In the genomic region with DNA sequence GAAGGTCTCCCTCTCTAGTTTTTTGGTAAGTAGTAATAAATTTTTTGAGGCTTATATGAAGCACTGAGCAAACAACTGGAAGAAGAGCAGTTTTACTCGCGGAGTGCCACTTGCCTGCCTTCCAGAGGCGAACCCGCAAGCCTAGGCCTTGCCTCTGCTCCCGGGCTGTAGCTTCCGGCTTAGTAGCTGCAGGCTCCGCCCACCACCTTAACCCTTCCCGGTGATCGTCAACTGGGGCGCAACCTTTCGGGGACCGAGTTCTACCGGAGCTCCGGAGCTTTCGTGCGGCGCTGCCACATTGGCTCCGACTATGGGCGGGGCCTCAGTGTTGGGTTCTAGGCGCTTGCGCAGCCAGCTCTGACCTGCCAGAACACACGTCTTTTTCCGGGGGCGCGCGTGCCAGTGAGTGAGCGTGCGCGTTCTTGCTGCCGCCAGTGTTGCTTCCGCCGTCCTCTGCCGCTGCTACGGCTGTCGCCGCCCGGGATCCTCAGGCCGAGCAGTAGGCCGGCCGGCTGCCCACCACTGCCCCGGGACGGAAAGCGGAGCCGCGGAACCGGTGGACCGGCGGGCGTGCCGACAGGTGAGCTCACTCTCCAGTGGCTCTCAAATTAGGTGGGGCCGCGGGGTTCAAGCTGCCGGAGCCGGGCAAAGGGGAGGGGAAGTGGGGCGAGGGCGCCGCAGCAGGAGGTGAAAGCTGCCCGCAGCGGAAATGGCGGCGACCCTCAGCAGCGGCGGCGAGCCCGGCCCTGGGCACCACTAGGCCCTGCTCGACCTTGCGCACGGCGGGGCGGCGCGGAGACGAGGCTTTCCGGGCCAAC, we compare ENCODE assay signal across 8 mouse cellular contexts. TPM values are rescaled to one million over a fixed set of nuclear protein-coding genes. Genes with fewer than 3 reads are reported as not detected.
DNase-seq lines count a peak whose midpoint lies in the region; ATAC-seq and TF ChIP-seq lines count a peak whose summit lies in the region.

A gene (plus strand): TSS at position 368 of the 818 bp plus-strand sequence.

- H3K4me2 ChIP-seq in forebrain, embryonic 12.5 days, result peak within 1 kb of the TSS; percentile 64
- H3K4me2 ChIP-seq in heart, postnatal 0 days (ENCODE audit: low read depth, low read length), result peak within 1 kb of the TSS; percentile 79
- H3K4me2 ChIP-seq in liver, embryonic 16.5 days (ENCODE audit: low read depth, low read length), result peak within 1 kb of the TSS; percentile 85
- H3K4me2 ChIP-seq in neural tube, embryonic 13.5 days, result peak within 1 kb of the TSS; percentile 74

- peak within 1 kb of the TSS; percentile 99 for H3K27ac ChIP-seq in forebrain, embryonic 12.5 days
- peak within 1 kb of the TSS; percentile 99 for H3K27ac ChIP-seq in heart, postnatal 0 days (ENCODE audit: low read depth)
- H3K27ac ChIP-seq in liver, embryonic 16.5 days (ENCODE audit: low read length), result peak within 1 kb of the TSS; percentile 99
- H3K27ac ChIP-seq in neural tube, embryonic 13.5 days (replicated peaks), result peak within 1 kb of the TSS; percentile 98
- H3K27ac ChIP-seq in testis, adult 2 months (ENCODE audit: control insufficient read depth, insufficient read depth, low read depth, low read length), result peak within 1 kb of the TSS; percentile 62

- no peaks in the 10 kb centered on the region for H3K27me3 ChIP-seq in E14TG2a.4 (ENCODE audit: insufficient read depth, low read length)
- no peaks in the 10 kb centered on the region for H3K27me3 ChIP-seq in forebrain, embryonic 12.5 days
- no peaks in the 10 kb centered on the region for H3K27me3 ChIP-seq in heart, postnatal 0 days (ENCODE audit: control insufficient read depth, insufficient read depth, low read length)
- no peaks in the 10 kb centered on the region for H3K27me3 ChIP-seq in liver, embryonic 16.5 days (ENCODE audit: control insufficient read depth, insufficient read depth, low read depth, low read length)
- H3K27me3 ChIP-seq in neural tube, embryonic 13.5 days, result no peaks in the 10 kb centered on the region
- H3K27me3 ChIP-seq in testis, adult 2 months (ENCODE audit: control insufficient read depth, insufficient read depth, low read length), result no peaks in the 10 kb centered on the region

- DNase-seq in c-Kit-positive CD71-positive TER-119-positive erythroid progenitor cells, embryonic 14.5 days (ENCODE audit: low spot score), result peak; percentile 98
- DNase-seq in heart, postnatal 0 days (ENCODE audit: low spot score), result peak; percentile 98
- DNase-seq in kidney, postnatal 4 days, result peak; percentile 97 to 99

- peak within 1 kb of the TSS; percentile 95 for H3K4me3 ChIP-seq in E14TG2a.4 (replicated peaks; ENCODE audit: low read length)
- peak within 1 kb of the TSS; percentile 97 for H3K4me3 ChIP-seq in forebrain, embryonic 12.5 days (replicated peaks)
- H3K4me3 ChIP-seq in heart, postnatal 0 days (ENCODE audit: low read depth, low read length), result peak within 1 kb of the TSS; percentile 98
- H3K4me3 ChIP-seq in liver, embryonic 16.5 days (ENCODE audit: low read depth, low read length), result peak within 1 kb of the TSS; percentile 95
- peak within 1 kb of the TSS; percentile 97 for H3K4me3 ChIP-seq in neural tube, embryonic 13.5 days
- peak within 1 kb of the TSS; percentile 99 for H3K4me3 ChIP-seq in testis, adult 2 months (ENCODE audit: control insufficient read depth, low read depth, low read length)

- ATAC-seq in forebrain, embryonic 12.5 days (ENCODE audit: low FRiP score), result peak; percentile 97
- peak; percentile 97 for ATAC-seq in heart, postnatal 0 days (ENCODE audit: insufficient read depth, low read depth)
- peak; percentile 96 for ATAC-seq in liver, embryonic 16.5 days (ENCODE audit: low read depth)
- peak; percentile 97 for ATAC-seq in neural tube, embryonic 13.5 days (ENCODE audit: low read depth)

- no peaks in the 10 kb centered on the region for H3K9me3 ChIP-seq in E14TG2a.4 (ENCODE audit: low read length)
- H3K9me3 ChIP-seq in forebrain, embryonic 12.5 days, result no peaks in the 10 kb centered on the region
- H3K9me3 ChIP-seq in heart, postnatal 0 days (replicated peaks; ENCODE audit: control insufficient read depth, low read length), result no peaks in the 10 kb centered on the region
- H3K9me3 ChIP-seq in liver, embryonic 16.5 days (replicated peaks; ENCODE audit: control insufficient read depth, low read length), result no peaks in the 10 kb centered on the region
- H3K9me3 ChIP-seq in neural tube, embryonic 13.5 days, result no peaks in the 10 kb centered on the region

- WGBS in forebrain, embryonic 12.5 days, result under 1% methylated on average over 72 of the region's 74 CpGs
- under 1% methylated on average over 74 of the region's 74 CpGs for WGBS in heart, postnatal 0 days
- under 1% methylated on average over 69 of the region's 74 CpGs for WGBS in liver, embryonic 16.5 days (ENCODE audit: insufficient replicate concordance)
- under 1% methylated on average over 70 of the region's 74 CpGs for WGBS in neural tube, embryonic 13.5 days

- TF ChIP-seq EP300 in heart, postnatal 0 days (IDR thresholded peaks at IDR 0.05; ENCODE audit: low read depth), result no peak

- peaks cover 41% of the 10 kb centered on the region for H3K4me1 ChIP-seq in E14TG2a.4 (replicated peaks; ENCODE audit: low read depth, low read length)
- H3K4me1 ChIP-seq in forebrain, embryonic 12.5 days, result peaks cover 28% of the 10 kb centered on the region
- H3K4me1 ChIP-seq in heart, postnatal 0 days (ENCODE audit: control insufficient read depth, insufficient read depth), result peaks cover 24% of the 10 kb centered on the region
- H3K4me1 ChIP-seq in liver, embryonic 16.5 days (ENCODE audit: control insufficient read depth, low read depth, low read length), result peaks cover 31% of the 10 kb centered on the region
- peaks cover 46% of the 10 kb centered on the region for H3K4me1 ChIP-seq in neural tube, embryonic 13.5 days (replicated peaks)
- peaks cover 3% of the 10 kb centered on the region for H3K4me1 ChIP-seq in testis, adult 2 months (ENCODE audit: control insufficient read depth, insufficient read depth, low read length)

- peak within 1 kb of the TSS; percentile 94 for H3K9ac ChIP-seq in forebrain, embryonic 12.5 days
- peak within 1 kb of the TSS; percentile 95 for H3K9ac ChIP-seq in heart, postnatal 0 days (replicated peaks; ENCODE audit: low read depth, low read length)
- peak within 1 kb of the TSS; percentile 96 for H3K9ac ChIP-seq in liver, embryonic 16.5 days (ENCODE audit: low read depth, low read length)
- H3K9ac ChIP-seq in neural tube, embryonic 13.5 days, result peak within 1 kb of the TSS; percentile 95

- peak; percentile 84 for TF ChIP-seq POLR2A in testis, adult 2 months (IDR thresholded peaks at IDR 0.05; ENCODE audit: control insufficient read depth, low read depth, low read length)

- TF ChIP-seq CTCF in E14TG2a.4 (conservative IDR thresholded peaks at IDR 0.05; ENCODE audit: low read length), result no peak
- no peak for TF ChIP-seq CTCF in heart, postnatal 0 days (IDR thresholded peaks at IDR 0.05; ENCODE audit: low read depth)
- no peak for TF ChIP-seq CTCF in testis, adult 2 months (IDR thresholded peaks at IDR 0.05; ENCODE audit: control insufficient read depth, insufficient read depth, insufficient replicate concordance, low read depth, low read length)

- H3K36me3 ChIP-seq in E14TG2a.4 (ENCODE audit: insufficient read depth, low read length), result peaks cover 54% of the 10 kb centered on the region
- peaks cover 25% of the 10 kb centered on the region for H3K36me3 ChIP-seq in forebrain, embryonic 12.5 days (replicated peaks)
- H3K36me3 ChIP-seq in heart, postnatal 0 days (replicated peaks; ENCODE audit: control insufficient read depth, insufficient read depth, low read length), result peaks cover 23% of the 10 kb centered on the region
- peaks cover 20% of the 10 kb centered on the region for H3K36me3 ChIP-seq in liver, embryonic 16.5 days (ENCODE audit: control insufficient read depth, insufficient read depth)
- peaks cover 27% of the 10 kb centered on the region for H3K36me3 ChIP-seq in neural tube, embryonic 13.5 days
- H3K36me3 ChIP-seq in testis, adult 2 months (ENCODE audit: control insufficient read depth, insufficient read depth, low read length), result peaks cover under 1% of the 10 kb centered on the region

RNA-seq across cellular contexts. Expression of the gene that starts here (rescaled TPM):
- 129 and 134 TPM in 2 replicates for polyA plus RNA-seq in forebrain, embryonic 12.5 days (2016; fragmentation: Nextera tagmentation; extraction: Ambion mirVana)
- 146 and 190 TPM in 2 replicates for total RNA-seq in heart, postnatal 0 days (2014; rRNA removed; ENCODE audit: low replicate concordance)
- 60.0 and 72.6 TPM in 2 replicates for polyA plus RNA-seq in heart, postnatal 0 days (2015; fragmentation: Nextera tagmentation; extraction: Ambion mirVana)
- polyA plus RNA-seq in liver, embryonic 16.5 days (2015; fragmentation: Nextera tagmentation; extraction: Ambion mirVana), result 26.4 and 27.3 TPM in 2 replicates
- 192 and 214 TPM in 2 replicates for polyA plus RNA-seq in neural tube, embryonic 13.5 days (2015; fragmentation: Nextera tagmentation; extraction: Ambion mirVana)
- 16.6 and 19.8 TPM in 2 replicates for polyA plus RNA-seq in testis, adult 2 months (2012; rRNA removed)

Comparison
In these comparisons a context has a peak if more than half of its experiments do, and no peak if none do; other contexts are left out.
1. Peak in every context shown above with its lines: DNase-seq, ATAC-seq, H3K4me3 ChIP-seq and H3K27ac ChIP-seq.